Mouse (Mus musculus) cortical plate, adult 2 months (tissue): ENCODE measurements at regions not wholly inside any gene's neighbourhood (a gene's known extent, or its start where the extent isn't known, plus 50 kb on each side); places are given as distances from the start of the nearest gene placed in this dataset.

Experiments used
- H3K27ac ChIP-seq: fragments of 200-500 bp; 2 replicates; pipeline ENCODE4 v1.5.1; 2012; ENCODE audit warnings: low read length, control low read depth, inconsistent platforms; ENCODE audit not compliant: insufficient read depth
- H3K4me1 ChIP-seq: fragments of 200-500 bp; 2 replicates; pipeline ENCODE4 v1.6.1; 2011; ENCODE audit warnings: low read length; ENCODE audit not compliant: control insufficient read depth, insufficient read depth
- H3K4me3 ChIP-seq: fragments of 200-500 bp; 2 replicates; pipeline ENCODE4 v1.5.1; 2011; ENCODE audit warnings: mild to moderate bottlenecking, low read length, control low read depth; ENCODE audit not compliant: insufficient read depth
- CTCF ChIP-seq: fragments of 200-500 bp; IDR thresholded peaks from 2 replicates; pipeline ENCODE4 v1.5.1; 2011; ENCODE audit warnings: mild to moderate bottlenecking, control low read depth, low read length; ENCODE audit not compliant: insufficient read depth; ENCODE audit errors: extremely low read depth
- POLR2A ChIP-seq: fragments of 200-500 bp; IDR thresholded peaks from 2 replicates; pipeline ENCODE4 v1.6.1; 2011; ENCODE audit warnings: mild to moderate bottlenecking, low read length, control low read depth; ENCODE audit not compliant: insufficient read depth; ENCODE audit errors: extremely low read depth

GRCm38 (mm10) chrX:61119499-61119898 is 65.9 kb downstream of the Cdr1 start:
- H3K27ac ChIP-seq = 0 out of 2 replicates have a peak overlapping the region, but pooled peaks have one; percentile 23
- H3K4me1 ChIP-seq = no peaks in the 10 kb centered on the region

GRCm38 (mm10) chrX:61117368-61117767 is 68.0 kb downstream of the Cdr1 start:
- no peak for TF ChIP-seq CTCF
- peak; percentile 47; the same call in 1 of the 2 replicates for TF ChIP-seq POLR2A
- Histone ChIP-seq H3K27ac (no peak overlapping the region), H3K4me1 (no peaks in the 10 kb centered on the region), H3K4me3 (peak overlapping the region; percentile 75; the same call in 1 of the 2 replicates)

More at GRCm38 (mm10) chrX:61119499-61119898, 65.9 kb downstream of the Cdr1 start:
- peak overlapping the region; percentile 26; the same call in 1 of the 2 replicates for H3K4me3 ChIP-seq
- TF ChIP-seq CTCF = no peak
- 0 out of 2 replicates have a peak, but pooled peaks have one; percentile 12 for TF ChIP-seq POLR2A

GRCm38 (mm10) chrX:61116010-61116447 is 69.3 kb downstream of the Cdr1 start:
- no peak for TF ChIP-seq CTCF
- peak; percentile 94 for TF ChIP-seq POLR2A
- Histone ChIP-seq H3K4me3 (peak overlapping the region; percentile 75), H3K4me1 (no peaks in the 10 kb centered on the region), H3K27ac (no peak overlapping the region)
